Mouse (Mus musculus) left cerebral cortex, postnatal 10 days (tissue): ENCODE results near the gene Cplx2. TPM values are rescaled to one million over a fixed set of nuclear protein-coding genes. Genes with fewer than 3 reads are reported as not detected.

Experiments
- DNase-seq, 2 experiments: peaks; one replicate each; pipeline ENCODE4 v3.0.0; 2021 to 2022; ENCODE audit warnings: low spot score in 2 of 2, mixed read lengths in 1 of 2; ENCODE audit errors: extremely low spot score in 1 of 2
- intact Hi-C: fragments of 180-260 bp; cut with DNase I; formaldehyde crosslinking; loops from one replicate; pipeline ENCODE4 v1.15.1; 2025
- total RNA-seq, 2 experiments: library from RNA; stranded (reverse); gene quantifications; 2 replicates each; pipeline ENCODE4 v1.2.3; 2021

The Cplx2 gene
- total RNA-seq, 2 experiments from 2014 or later: 641 to 656 TPM

- peak in 1 of 2 experiments; percentile 16 for DNase-seq
These were observed 19.4 kb downstream of the Cplx2 start for GRCm38 (mm10) chr13:54390565-54391013.

GRCm38 (mm10) chr13:54391313-54391712, 20.2 kb downstream of the Cplx2 start:
- intact Hi-C loops: no loop called here
- peak in 1 of 2 experiments; percentile 12 for DNase-seq

More at GRCm38 (mm10) chr13:54390565-54391013, 19.4 kb downstream of the Cplx2 start:
- intact Hi-C loops: no loop called here

GRCm38 (mm10) chr13:54397069-54397468, 25.9 kb downstream of the Cplx2 start:
- DNase-seq: peak in 1 of 2 experiments; percentile 15
- intact Hi-C loops: no loop called here

GRCm38 (mm10) chr13:54400565-54401179, 29.5 kb downstream of the Cplx2 start:
- DNase-seq: peak in 1 of 2 experiments; percentile 21
- intact Hi-C loops: no loop called here

GRCm38 (mm10) chr13:54401180-54401569, 30.0 kb downstream of the Cplx2 start:
- DNase-seq: no peak
- intact Hi-C loops: no loop called here

GRCm38 (mm10) chr13:54402346-54402745, 31.2 kb downstream of the Cplx2 start:
- intact Hi-C loops: no loop called here
- no peak for DNase-seq

GRCm38 (mm10) chr13:54403224-54404070, 32.3 kb downstream of the Cplx2 start:
- no peak for DNase-seq
- intact Hi-C loops: no loop called here

GRCm38 (mm10) chr13:54404205-54404604, 33.1 kb downstream of the Cplx2 start:
- DNase-seq: no peak
- intact Hi-C loops: no loop called here

GRCm38 (mm10) chr13:54405805-54406204, 34.7 kb downstream of the Cplx2 start:
- DNase-seq: no peak
- intact Hi-C loops: no loop called here

- intact Hi-C loops: no loop called here
- DNase-seq: no peak
These were observed 40.5 kb downstream of the Cplx2 start for GRCm38 (mm10) chr13:54411656-54412055.

GRCm38 (mm10) chr13:54412236-54412635, 41.1 kb downstream of the Cplx2 start:
- intact Hi-C loops: no loop called here
- no peak for DNase-seq

GRCm38 (mm10) chr13:54412721-54413120, 41.6 kb downstream of the Cplx2 start:
- no peak for DNase-seq
- intact Hi-C loops: no loop called here

GRCm38 (mm10) chr13:54415059-54415458, 43.9 kb downstream of the Cplx2 start:
- intact Hi-C loops: no loop called here
- no peak for DNase-seq

- intact Hi-C loops: no loop called here
- DNase-seq: no peak
These were observed 47.7 kb downstream of the Cplx2 start for GRCm38 (mm10) chr13:54418781-54419327.

- intact Hi-C loops: no loop called here
- no peak for DNase-seq
These were observed 49.1 kb downstream of the Cplx2 start for GRCm38 (mm10) chr13:54420226-54420625.

- no peak for DNase-seq
- intact Hi-C loops: no loop called here
These were observed 54.1 kb downstream of the Cplx2 start for GRCm38 (mm10) chr13:54425269-54425668.

- DNase-seq: no peak
- intact Hi-C loops: no loop called here
These were observed 55.9 kb downstream of the Cplx2 start for GRCm38 (mm10) chr13:54426781-54427655.

- DNase-seq: no peak
- intact Hi-C loops: no loop called here
These were observed 57.6 kb downstream of the Cplx2 start for GRCm38 (mm10) chr13:54428771-54429170.

- no peak for DNase-seq
- intact Hi-C loops: no loop called here
These were observed 58.9 kb downstream of the Cplx2 start for GRCm38 (mm10) chr13:54430051-54430450.
